Mouse (Mus musculus) MEL (cell line): ENCODE measurements around the gene Pdss2.

Experiments used
- CHD1 ChIP-seq: IDR thresholded peaks from 2 replicates; pipeline ENCODE4 v1.6.1; 2012; ENCODE audit warnings: low read depth, mild to moderate bottlenecking, inconsistent platforms, low read length, improper control_type of control experiment
- CTCF ChIP-seq, 3 experiments: IDR thresholded peaks in 2 of 3; conservative IDR thresholded peaks in 1 of 3; 2 replicates each; pipeline ENCODE4 v1.5.1; 2011 to 2012; ENCODE audit warnings: low read length in 3 of 3, low read depth in 2 of 3, mild to moderate bottlenecking in 2 of 3, improper control_type of control experiment in 1 of 3, inconsistent platforms in 1 of 3, mixed read lengths in 1 of 3, moderate library complexity in 1 of 3; ENCODE audit not compliant: control insufficient read depth in 1 of 3, insufficient read depth in 1 of 3, poor library complexity in 1 of 3, severe bottlenecking in 1 of 3
- ELF1 ChIP-seq: IDR thresholded peaks from 2 replicates; pipeline ENCODE4 v1.6.1; 2014; ENCODE audit warnings: low read depth, mild to moderate bottlenecking, inconsistent platforms, low read length, improper control_type of control experiment, moderate library complexity
- EP300 ChIP-seq, 2 experiments: IDR thresholded peaks; 2 replicates each; pipeline ENCODE4 v1.6.1; 2011; ENCODE audit warnings: improper control_type of control experiment in 2 of 2, low read length in 2 of 2, low read depth in 1 of 2, mild to moderate bottlenecking in 1 of 2
- GABPA ChIP-seq: IDR thresholded peaks from 2 replicates; pipeline ENCODE4 v1.6.1; 2012; ENCODE audit warnings: low read depth, mild to moderate bottlenecking, inconsistent platforms, low read length, improper control_type of control experiment, moderate library complexity
- GATA1 ChIP-seq: IDR thresholded peaks from 2 replicates; pipeline ENCODE4 v1.6.1; 2011; ENCODE audit warnings: low read depth, low read length, improper control_type of control experiment
- HCFC1 ChIP-seq: IDR thresholded peaks from 2 replicates; pipeline ENCODE4 v1.6.1; 2012; ENCODE audit warnings: low read depth, mild to moderate bottlenecking, inconsistent platforms, low read length, improper control_type of control experiment, moderate library complexity
- MAZ ChIP-seq: IDR thresholded peaks from 2 replicates; pipeline ENCODE4 v1.6.1; 2012; ENCODE audit warnings: low read depth, mild to moderate bottlenecking, inconsistent platforms, low read length, improper control_type of control experiment
- POLR2A ChIP-seq, 2 experiments: IDR thresholded peaks; 2 replicates each; pipeline ENCODE4 v1.6.1; 2011 to 2012; ENCODE audit warnings: low read length in 2 of 2, mild to moderate bottlenecking in 2 of 2, control low read depth in 1 of 2, improper control_type of control experiment in 1 of 2, low read depth in 1 of 2, moderate library complexity in 1 of 2; ENCODE audit not compliant: control insufficient read depth in 1 of 2, insufficient read depth in 1 of 2, poor library complexity in 1 of 2
- POLR2AphosphoS2 ChIP-seq: IDR thresholded peaks from 2 replicates; pipeline ENCODE4 v1.6.1; 2011; ENCODE audit warnings: low read length, improper control_type of control experiment
- SIN3A ChIP-seq: IDR thresholded peaks from 2 replicates; pipeline ENCODE4 v1.6.1; 2012; ENCODE audit warnings: low read length, improper control_type of control experiment, inconsistent platforms
- SMC3 ChIP-seq: IDR thresholded peaks from 2 replicates; pipeline ENCODE4 v1.6.1; 2011; ENCODE audit warnings: low read depth, low read length, improper control_type of control experiment
- USF1 ChIP-seq: IDR thresholded peaks from 2 replicates; pipeline ENCODE4 v1.6.1; 2014; ENCODE audit warnings: low read depth, mild to moderate bottlenecking, inconsistent platforms, low read length, improper control_type of control experiment, moderate library complexity

DNA sequence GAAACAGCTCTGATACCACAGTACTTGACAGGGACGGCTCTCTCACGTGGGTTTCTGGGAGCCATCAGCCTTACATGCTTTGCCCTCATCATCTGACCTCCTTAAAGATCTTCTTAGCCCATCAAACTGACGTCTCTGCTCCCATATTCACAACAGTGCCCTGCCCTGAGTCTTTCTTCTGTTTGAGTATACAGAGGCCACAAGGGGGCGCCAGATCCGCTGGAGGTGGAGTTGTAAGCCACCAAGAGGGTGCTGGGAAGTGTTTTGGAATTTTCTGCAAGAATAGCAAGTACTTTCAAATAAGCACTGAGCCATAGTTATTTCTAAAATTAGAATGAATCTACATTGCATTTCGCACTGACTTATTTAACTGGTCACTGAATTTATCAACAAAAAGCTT, 9.4 kb upstream of the Pdss2 start:
- TF ChIP-seq GABPA (no peak), GATA1 (no peak), SIN3A (no peak), ELF1 (no peak), MAZ (no peak), HCFC1 (no peak), USF1 (no peak), SMC3 (peak; percentile 97), POLR2A (IDR thresholded peaks at IDR 0.05; ENCODE audit: control insufficient read depth in 1 of 2, insufficient read depth in 1 of 2, low read depth in 1 of 2, low read length in 2 of 2, poor library complexity in 1 of 2) (no peak), EP300 (IDR thresholded peaks at IDR 0.05; ENCODE audit: low read depth in 1 of 2, low read length in 2 of 2) (no peak), CTCF (IDR thresholded peaks at IDR 0.05 in 2 of 3, conservative IDR thresholded peaks at IDR 0.05 in 1 of 3; ENCODE audit: control insufficient read depth in 1 of 3, insufficient read depth in 1 of 3, low read depth in 2 of 3, low read length in 3 of 3, poor library complexity in 1 of 3, severe bottlenecking in 1 of 3) (peak; percentile 66 to 95 (median 94)), CHD1 (no peak), POLR2AphosphoS2 (no peak)
